In the genomic region with DNA sequence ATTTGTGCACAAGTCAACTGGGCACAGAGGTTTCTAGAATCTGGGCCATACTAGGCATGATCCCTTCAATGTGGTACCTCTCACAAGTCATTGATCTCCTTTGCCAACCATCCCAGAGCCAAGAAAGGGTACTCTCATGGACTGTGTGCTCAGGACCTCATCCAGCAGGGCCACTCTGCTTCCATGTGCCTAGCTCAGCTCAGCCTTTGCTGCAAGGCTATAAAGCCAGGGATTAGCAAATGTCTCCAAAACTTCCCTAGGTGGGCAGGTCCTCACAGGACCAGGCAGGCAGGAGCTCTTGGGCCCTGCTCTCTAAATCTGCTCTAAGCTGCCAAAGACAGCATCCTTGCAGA, we compare ENCODE assay signal across 8 mouse cellular contexts.
A peak's percentile ranks its signal among the peaks of the same experiment; 100 is the strongest.
DNase-seq lines count a peak whose midpoint lies in the region; ATAC-seq and TF ChIP-seq lines count a peak whose summit lies in the region.

No protein-coding gene starts in this region.

- H3K9me3 ChIP-seq in kidney, embryonic 15.5 days (replicated peaks), result no peaks in the 10 kb centered on the region
- H3K9me3 ChIP-seq in embryonic facial prominence, embryonic 14.5 days (ENCODE audit: control insufficient read depth, low read length), result no peaks in the 10 kb centered on the region
- H3K9me3 ChIP-seq in hindbrain, embryonic 13.5 days, result no peaks in the 10 kb centered on the region
- H3K9me3 ChIP-seq in midbrain, embryonic 15.5 days, result no peaks in the 10 kb centered on the region

- H3K4me3 ChIP-seq in kidney, embryonic 15.5 days (replicated peaks), result no peak overlapping the region
- H3K4me3 ChIP-seq in kidney, adult 2 months (ENCODE audit: insufficient read depth, low read depth, low read length), result no peak overlapping the region
- H3K4me3 ChIP-seq in embryonic facial prominence, embryonic 14.5 days (ENCODE audit: low read depth, low read length), result no peak overlapping the region
- H3K4me3 ChIP-seq in hindbrain, embryonic 13.5 days, result no peak overlapping the region
- no peak overlapping the region for H3K4me3 ChIP-seq in midbrain, embryonic 15.5 days

- no peak for ATAC-seq in kidney, embryonic 15.5 days (replicated peaks; ENCODE audit: low FRiP score)
- no peak; the same call in 1 of the 2 replicates for ATAC-seq in embryonic facial prominence, embryonic 14.5 days (ENCODE audit: low read depth)
- no peak for ATAC-seq in hindbrain, embryonic 13.5 days (ENCODE audit: low FRiP score)
- peak; percentile 12 for ATAC-seq in midbrain, embryonic 15.5 days (replicated peaks)

- no peak overlapping the region for H3K4me2 ChIP-seq in kidney, embryonic 15.5 days
- no peak overlapping the region for H3K4me2 ChIP-seq in embryonic facial prominence, embryonic 14.5 days (ENCODE audit: low read depth, low read length)
- H3K4me2 ChIP-seq in hindbrain, embryonic 13.5 days, result no peak overlapping the region
- no peak overlapping the region for H3K4me2 ChIP-seq in midbrain, embryonic 15.5 days

- no peaks in the 10 kb centered on the region for H3K27me3 ChIP-seq in kidney, embryonic 15.5 days
- no peaks in the 10 kb centered on the region for H3K27me3 ChIP-seq in kidney, adult 2 months (replicated peaks; ENCODE audit: control insufficient read depth, insufficient read depth, low read length)
- no peaks in the 10 kb centered on the region for H3K27me3 ChIP-seq in embryonic facial prominence, embryonic 14.5 days (replicated peaks; ENCODE audit: control insufficient read depth, insufficient read depth, low read length)
- H3K27me3 ChIP-seq in hindbrain, embryonic 13.5 days, result no peaks in the 10 kb centered on the region
- H3K27me3 ChIP-seq in midbrain, embryonic 15.5 days (replicated peaks), result no peaks in the 10 kb centered on the region

- H3K27ac ChIP-seq in kidney, embryonic 15.5 days, result peak overlapping the region; percentile 76
- H3K27ac ChIP-seq in kidney, adult 2 months (ENCODE audit: insufficient read depth, low read depth, low read length), result no peak overlapping the region
- H3K27ac ChIP-seq in embryonic facial prominence, embryonic 14.5 days (replicated peaks; ENCODE audit: low read depth, low read length), result peak overlapping the region; percentile 77
- peak overlapping the region; percentile 89 for H3K27ac ChIP-seq in hindbrain, embryonic 13.5 days
- H3K27ac ChIP-seq in midbrain, embryonic 15.5 days, result peak overlapping the region; percentile 71

- DNase-seq in kidney, adult 2 months, result no peak
- no peak for DNase-seq in embryonic facial prominence, embryonic 14.5 days (ENCODE audit: low spot score)
- DNase-seq in cerebellum, adult 11 months, result no peak
- no peak for DNase-seq in ovary, postnatal 10 days (ENCODE audit: low spot score)
- no peak for DNase-seq in cerebellum, adult 18-20 months

- no peaks in the 10 kb centered on the region for H3K36me3 ChIP-seq in kidney, embryonic 15.5 days
- no peaks in the 10 kb centered on the region for H3K36me3 ChIP-seq in kidney, adult 2 months (ENCODE audit: control insufficient read depth, insufficient read depth, low read length)
- H3K36me3 ChIP-seq in embryonic facial prominence, embryonic 14.5 days (ENCODE audit: control insufficient read depth, insufficient read depth, low read length), result no peaks in the 10 kb centered on the region
- no peaks in the 10 kb centered on the region for H3K36me3 ChIP-seq in hindbrain, embryonic 13.5 days
- H3K36me3 ChIP-seq in midbrain, embryonic 15.5 days (replicated peaks), result no peaks in the 10 kb centered on the region

- H3K9ac ChIP-seq in kidney, embryonic 15.5 days, result no peak overlapping the region
- H3K9ac ChIP-seq in embryonic facial prominence, embryonic 14.5 days (ENCODE audit: low read depth, low read length), result no peak overlapping the region
- no peak overlapping the region for H3K9ac ChIP-seq in hindbrain, embryonic 13.5 days
- H3K9ac ChIP-seq in midbrain, embryonic 15.5 days, result no peak overlapping the region

- peaks cover 84% of the 10 kb centered on the region for H3K4me1 ChIP-seq in kidney, embryonic 15.5 days
- H3K4me1 ChIP-seq in kidney, adult 2 months (ENCODE audit: control insufficient read depth, insufficient read depth, low read length), result peaks cover 37% of the 10 kb centered on the region
- H3K4me1 ChIP-seq in embryonic facial prominence, embryonic 14.5 days (ENCODE audit: control insufficient read depth, insufficient read depth, low read length), result peaks cover 60% of the 10 kb centered on the region
- peaks cover 95% of the 10 kb centered on the region for H3K4me1 ChIP-seq in hindbrain, embryonic 13.5 days (replicated peaks)
- H3K4me1 ChIP-seq in midbrain, embryonic 15.5 days, result peaks cover 92% of the 10 kb centered on the region

- no peak for TF ChIP-seq POLR2A in kidney, adult 2 months (IDR thresholded peaks at IDR 0.05; ENCODE audit: low read depth, low read length)

- no peak for TF ChIP-seq CTCF in kidney, adult 2 months (conservative IDR thresholded peaks at IDR 0.05; ENCODE audit: insufficient read depth, insufficient read length, low read depth, low read length)
